Mouse (Mus musculus): ENCODE results near the gene Pfdn6.

- no peak for TF ChIP-seq MYOD1 (IDR thresholded peaks at IDR 0.05; ENCODE audit: control insufficient read depth, insufficient read length, low read depth)
- TF ChIP-seq CTCF (IDR thresholded peaks at IDR 0.05; ENCODE audit: control insufficient read depth, insufficient read depth, insufficient read length): no peak
These were observed 8.2 kb downstream of the Pfdn6 start for GRCm38 (mm10) chr17:33931947-33932346.

All from C2C12 (cell line).